Mouse (Mus musculus) midbrain, embryonic 16.5 days (tissue): ENCODE results near the gene Ppfibp2. TPM values are rescaled to one million over a fixed set of nuclear protein-coding genes. Genes with fewer than 3 reads are reported as not detected.

Experiments
- ATAC-seq: fragments of 200-750 bp; cut with Nextera tagmentation; 2 replicates; pipeline ENCODE4 v1.8.0; 2017; ENCODE audit warnings: moderate TSS enrichment
- H3K27ac ChIP-seq: fragments of 300-500 bp; sonication (generic); 2 replicates; pipeline ENCODE4 v1.5.1; 2014; ENCODE audit warnings: mild to moderate bottlenecking, low read length, mixed read lengths
- H3K27me3 ChIP-seq: fragments of 300-500 bp; sonication (generic); 2 replicates; pipeline ENCODE4 v1.6.1; 2014; ENCODE audit warnings: low read depth, low read length, mixed read lengths; ENCODE audit not compliant: control insufficient read depth, insufficient read depth
- H3K36me3 ChIP-seq: fragments of 300-500 bp; sonication (generic); 2 replicates; pipeline ENCODE4 v1.6.1; 2014; ENCODE audit warnings: mild to moderate bottlenecking, low read length, moderate library complexity, mixed read lengths; ENCODE audit not compliant: control insufficient read depth, insufficient read depth
- H3K4me1 ChIP-seq: fragments of 300-500 bp; sonication (generic); 2 replicates; pipeline ENCODE4 v1.6.1; 2014; ENCODE audit warnings: mild to moderate bottlenecking, low read length, mixed read lengths; ENCODE audit not compliant: control insufficient read depth, insufficient read depth
- H3K4me2 ChIP-seq: fragments of 300-500 bp; sonication (generic); 2 replicates; pipeline ENCODE4 v1.6.1; 2014; ENCODE audit warnings: mild to moderate bottlenecking, low read length, mixed read lengths
- H3K4me3 ChIP-seq: fragments of 300-500 bp; sonication (generic); 2 replicates; pipeline ENCODE4 v1.5.1; 2014; ENCODE audit warnings: low read depth, mild to moderate bottlenecking, low read length, moderate library complexity, mixed read lengths
- H3K9ac ChIP-seq: fragments of 300-500 bp; sonication (generic); 2 replicates; pipeline ENCODE4 v1.6.1; 2014; ENCODE audit warnings: low read depth, low read length, mixed read lengths
- H3K9me3 ChIP-seq: fragments of 300-500 bp; sonication (generic); replicated peaks from 2 replicates; pipeline ENCODE4 v1.6.1; 2014; ENCODE audit warnings: mild to moderate bottlenecking, low read length, mixed read lengths; ENCODE audit not compliant: control insufficient read depth, poor library complexity, severe bottlenecking
- WGBS: fragments of 180-500 bp; shearing (Covaris S2); extraction: QIAGEN DNeasy Blood & Tissue Kit; methylation state at CpG from one replicate; pipeline ENCODE4 v1.1.7; 2014; 5-methylcytosine and 5-hydroxymethylcytosine counted together
- polyA plus RNA-seq: library from polyadenylated mRNA; unstranded; fragments of >200 nt; fragmentation: Nextera tagmentation; extraction: Ambion mirVana; gene quantifications from 2 replicates; pipeline ENCODE4 v1.2.1, GENCODE M21; 2015

Gene Ppfibp2
- polyA plus RNA-seq, 1 experiment from 2014 or later = 1.4 TPM

DNA sequence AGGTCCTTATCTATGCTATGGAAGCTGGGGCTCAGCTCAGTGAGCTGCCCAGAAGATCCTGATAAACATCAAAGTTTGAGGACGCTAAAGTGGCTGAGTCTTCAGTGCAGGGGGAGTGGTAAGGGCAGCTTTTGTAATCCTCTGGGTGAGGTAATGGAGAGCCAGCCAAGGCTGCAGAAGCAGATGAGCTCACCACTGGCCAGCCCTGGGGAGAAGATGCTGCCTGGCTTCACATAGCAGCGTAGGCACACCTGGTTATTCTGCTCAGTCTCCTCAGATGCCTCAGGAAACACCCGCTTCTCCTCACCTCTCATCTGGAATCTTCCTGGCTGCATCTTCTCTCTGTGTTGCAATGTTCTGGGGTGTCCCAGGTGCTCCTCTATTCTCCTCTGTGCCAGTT lies 29.4 kb downstream of the Ppfibp2 start:
- H3K36me3 ChIP-seq = no peaks in the 10 kb centered on the region
- H3K9ac ChIP-seq = no peak overlapping the region
- no peaks in the 10 kb centered on the region for H3K4me1 ChIP-seq
- no peak for ATAC-seq
- H3K4me3 ChIP-seq = no peak overlapping the region
- H3K4me2 ChIP-seq = no peak overlapping the region
- no peaks in the 10 kb centered on the region for H3K27me3 ChIP-seq
- no peaks in the 10 kb centered on the region for H3K9me3 ChIP-seq
- H3K27ac ChIP-seq = no peak overlapping the region
- 74% methylated on average over 3 of the region's 3 CpGs for WGBS

GRCm38 (mm10) chr7:107625061-107625460 lies 30.1 kb downstream of the Ppfibp2 start, which contains the start of gene 5330417H12Rik:
Gene 5330417H12Rik (minus strand): TSS chr7:107625161.
- WGBS = 79% methylated on average over 2 of the region's 2 CpGs
- Histone ChIP-seq H3K9me3 (no peaks in the 10 kb centered on the region), H3K4me3 (no peak within 1 kb of the TSS), H3K27ac (no peak within 1 kb of the TSS), H3K4me1 (no peaks in the 10 kb centered on the region), H3K4me2 (no peak within 1 kb of the TSS), H3K9ac (no peak within 1 kb of the TSS), H3K27me3 (no peaks in the 10 kb centered on the region), H3K36me3 (no peaks in the 10 kb centered on the region)
- no peak for ATAC-seq

GRCm38 (mm10) chr7:107625781-107626180 lies 30.8 kb downstream of the Ppfibp2 start:
- Histone ChIP-seq H3K4me3 (no peak overlapping the region), H3K27me3 (no peaks in the 10 kb centered on the region), H3K9ac (no peak overlapping the region), H3K36me3 (no peaks in the 10 kb centered on the region), H3K9me3 (no peaks in the 10 kb centered on the region), H3K4me1 (no peaks in the 10 kb centered on the region), H3K27ac (no peak overlapping the region), H3K4me2 (no peak overlapping the region)
- ATAC-seq = no peak
- WGBS = 90% methylated on average over 6 of the region's 6 CpGs

GRCm38 (mm10) chr7:107628383-107628782 lies 33.4 kb downstream of the Ppfibp2 start:
- ATAC-seq = no peak
- Histone ChIP-seq H3K4me1 (no peaks in the 10 kb centered on the region), H3K9me3 (no peaks in the 10 kb centered on the region)

GRCm38 (mm10) chr7:107633201-107633600 lies 38.2 kb downstream of the Ppfibp2 start:
- no peaks in the 10 kb centered on the region for H3K27me3 ChIP-seq
- H3K27ac ChIP-seq = no peak overlapping the region
- WGBS = 95% methylated on average over 4 of the region's 4 CpGs
- no peak overlapping the region for H3K9ac ChIP-seq
- no peak for ATAC-seq
- no peaks in the 10 kb centered on the region for H3K9me3 ChIP-seq
- no peak overlapping the region for H3K4me2 ChIP-seq
- H3K4me1 ChIP-seq = no peaks in the 10 kb centered on the region
- H3K4me3 ChIP-seq = no peak overlapping the region
- H3K36me3 ChIP-seq = no peaks in the 10 kb centered on the region

More at GRCm38 (mm10) chr7:107628383-107628782, 33.4 kb downstream of the Ppfibp2 start:
- no peaks in the 10 kb centered on the region for H3K36me3 ChIP-seq
- no peak overlapping the region for H3K27ac ChIP-seq
- H3K4me2 ChIP-seq = no peak overlapping the region
- H3K27me3 ChIP-seq = no peaks in the 10 kb centered on the region
- no peak overlapping the region for H3K9ac ChIP-seq
- H3K4me3 ChIP-seq = no peak overlapping the region

GRCm38 (mm10) chr7:107637398-107637797 lies 42.4 kb downstream of the Ppfibp2 start:
- 78% methylated on average over 7 of the region's 7 CpGs for WGBS
- no peak for ATAC-seq
- Histone ChIP-seq H3K4me3 (no peak overlapping the region), H3K9ac (no peak overlapping the region), H3K4me2 (no peak overlapping the region), H3K27me3 (no peaks in the 10 kb centered on the region), H3K9me3 (no peaks in the 10 kb centered on the region), H3K4me1 (no peaks in the 10 kb centered on the region), H3K36me3 (no peaks in the 10 kb centered on the region), H3K27ac (no peak overlapping the region)

DNA sequence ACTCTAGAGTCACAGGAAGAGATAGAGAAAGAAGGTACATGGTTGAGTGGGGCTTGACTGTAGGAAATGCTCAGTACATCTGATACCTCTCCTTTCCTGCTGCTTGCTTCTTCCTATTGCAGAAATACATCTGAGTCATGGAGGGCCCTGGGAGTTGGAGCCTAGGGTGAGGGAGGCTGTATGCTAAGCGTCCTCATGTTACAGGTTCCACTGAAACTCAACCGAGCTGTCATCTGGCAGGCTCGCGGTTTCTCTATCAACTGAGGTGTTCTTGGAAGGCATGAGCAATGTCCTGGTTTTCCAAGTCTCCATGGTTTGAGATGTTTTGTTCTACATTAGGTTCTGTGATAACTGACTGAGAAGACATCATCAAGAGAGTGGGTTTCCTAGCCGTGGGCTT lies 43.0 kb downstream of the Ppfibp2 start:
- H3K9me3 ChIP-seq = no peaks in the 10 kb centered on the region
- WGBS = 92% methylated on average over 5 of the region's 5 CpGs
- no peaks in the 10 kb centered on the region for H3K27me3 ChIP-seq
- H3K9ac ChIP-seq = no peak overlapping the region
- no peaks in the 10 kb centered on the region for H3K4me1 ChIP-seq
- no peak for ATAC-seq
- no peak overlapping the region for H3K4me2 ChIP-seq
- no peak overlapping the region for H3K4me3 ChIP-seq
- H3K36me3 ChIP-seq = no peaks in the 10 kb centered on the region
- no peak overlapping the region for H3K27ac ChIP-seq

- 65% methylated on average over 7 of the region's 7 CpGs for WGBS
- H3K27me3 ChIP-seq = no peaks in the 10 kb centered on the region
- no peaks in the 10 kb centered on the region for H3K4me1 ChIP-seq
- H3K9ac ChIP-seq = no peak overlapping the region
- no peak overlapping the region for H3K4me3 ChIP-seq
- H3K9me3 ChIP-seq = no peaks in the 10 kb centered on the region
- no peak overlapping the region for H3K27ac ChIP-seq
- H3K36me3 ChIP-seq = no peaks in the 10 kb centered on the region
- no peak overlapping the region for H3K4me2 ChIP-seq
- ATAC-seq = peak; percentile 90
These were observed 47.7 kb downstream of the Ppfibp2 start for GRCm38 (mm10) chr7:107642586-107643275.

GRCm38 (mm10) chr7:107644987-107645386 lies 50.0 kb downstream of the Ppfibp2 start:
- no peaks in the 10 kb centered on the region for H3K9me3 ChIP-seq
- H3K4me3 ChIP-seq = no peak overlapping the region
- H3K27ac ChIP-seq = no peak overlapping the region
- no peak overlapping the region for H3K9ac ChIP-seq
- no peak overlapping the region for H3K4me2 ChIP-seq
- no peaks in the 10 kb centered on the region for H3K36me3 ChIP-seq
- H3K4me1 ChIP-seq = no peaks in the 10 kb centered on the region
- ATAC-seq = no peak
- no peaks in the 10 kb centered on the region for H3K27me3 ChIP-seq
- WGBS = 94% methylated on average over 2 of the region's 2 CpGs
